Mouse (Mus musculus) E14TG2a.4 (cell line): Measurements from ENCODE around the gene Hid1.

Experiments
- H3K27me3 ChIP-seq: 2 replicates; pipeline ENCODE4 v1.6.1; 2014; ENCODE audit warnings: low read length, control low read depth; ENCODE audit not compliant: insufficient read depth
- H3K36me3 ChIP-seq: 2 replicates; pipeline ENCODE4 v1.6.1; 2014; ENCODE audit warnings: low read length, control low read depth; ENCODE audit not compliant: insufficient read depth
- H3K4me1 ChIP-seq: replicated peaks from 2 replicates; pipeline ENCODE4 v1.6.1; 2014; ENCODE audit warnings: low read depth, low read length, control low read depth
- H3K4me3 ChIP-seq: replicated peaks from 2 replicates; pipeline ENCODE4 v1.5.1; 2014; ENCODE audit warnings: mild to moderate bottlenecking, low read length
- H3K9me3 ChIP-seq: 2 replicates; pipeline ENCODE4 v1.6.1; 2014; ENCODE audit warnings: low read length, control low read depth
- CTCF ChIP-seq: conservative IDR thresholded peaks from 2 replicates; pipeline ENCODE4 v1.5.1; 2014; ENCODE audit warnings: low read length
- NANOG ChIP-seq: IDR thresholded peaks from 2 replicates; pipeline ENCODE4 v1.6.1; 2014; ENCODE audit warnings: borderline replicate concordance, low read length, mixed read lengths
- POU5F1 ChIP-seq: IDR thresholded peaks from 2 replicates; pipeline ENCODE4 v1.6.1; 2014; ENCODE audit warnings: low read length, borderline replicate concordance

The Hid1 gene

GRCm38 (mm10) chr11:115367395-115367944, at the start of gene Hid1:
Hid1 (minus strand) TSS chr11:115367756.
- Histone ChIP-seq H3K36me3 (no peaks in the 10 kb centered on the region), H3K9me3 (no peaks in the 10 kb centered on the region), H3K4me3 (peak within 1 kb of the TSS; percentile 83), H3K27me3 (peaks cover 79% of the 10 kb centered on the region), H3K4me1 (peaks cover 17% of the 10 kb centered on the region)
- TF ChIP-seq NANOG (no peak), CTCF (no peak), POU5F1 (no peak)

GRCm38 (mm10) chr11:115409556-115409955, 42.0 kb upstream of the Hid1 start:
- TF ChIP-seq CTCF (no peak), POU5F1 (no peak), NANOG (peak; percentile 78)
- peak overlapping the region; percentile 86 for H3K4me3 ChIP-seq
- peaks cover 61% of the 10 kb centered on the region for H3K36me3 ChIP-seq
- H3K4me1 ChIP-seq = peaks cover 85% of the 10 kb centered on the region
- H3K9me3 ChIP-seq = no peaks in the 10 kb centered on the region
- no peaks in the 10 kb centered on the region for H3K27me3 ChIP-seq

- Histone ChIP-seq H3K27me3 (no peaks in the 10 kb centered on the region), H3K36me3 (peaks cover 62% of the 10 kb centered on the region), H3K4me1 (peaks cover 82% of the 10 kb centered on the region), H3K4me3 (peak overlapping the region; percentile 86), H3K9me3 (no peaks in the 10 kb centered on the region)
- TF ChIP-seq NANOG = no peak
Measured at GRCm38 (mm10) chr11:115408266-115408920, 40.8 kb upstream of the Hid1 start.

- H3K27me3 ChIP-seq = no peaks in the 10 kb centered on the region
- TF ChIP-seq CTCF = no peak
- no peak for TF ChIP-seq POU5F1
- TF ChIP-seq NANOG = no peak
- no peaks in the 10 kb centered on the region for H3K9me3 ChIP-seq
- peaks cover 87% of the 10 kb centered on the region for H3K4me1 ChIP-seq
- H3K36me3 ChIP-seq = peaks cover 62% of the 10 kb centered on the region
- H3K4me3 ChIP-seq = 0 out of 2 replicates have a peak overlapping the region, but pooled peaks have one; percentile 7
Measured at GRCm38 (mm10) chr11:115406858-115407401, 39.4 kb upstream of the Hid1 start.

GRCm38 (mm10) chr11:115405723-115406122, 38.2 kb upstream of the Hid1 start:
- no peak overlapping the region for H3K4me3 ChIP-seq
- TF ChIP-seq CTCF (no peak), POU5F1 (no peak), NANOG (no peak)
- H3K27me3 ChIP-seq = no peaks in the 10 kb centered on the region
- H3K4me1 ChIP-seq = peaks cover 82% of the 10 kb centered on the region
- H3K9me3 ChIP-seq = no peaks in the 10 kb centered on the region
- H3K36me3 ChIP-seq = peaks cover 52% of the 10 kb centered on the region

- H3K27me3 ChIP-seq = no peaks in the 10 kb centered on the region
- peak within 1 kb of the TSS; percentile 87 for H3K4me3 ChIP-seq
- H3K9me3 ChIP-seq = no peaks in the 10 kb centered on the region
- peaks cover 41% of the 10 kb centered on the region for H3K36me3 ChIP-seq
- peaks cover 69% of the 10 kb centered on the region for H3K4me1 ChIP-seq
- TF ChIP-seq NANOG (no peak), POU5F1 (no peak), CTCF (no peak)
Measured at GRCm38 (mm10) chr11:115403338-115404124, 36.0 kb upstream of the Hid1 start, which contains the start of gene Mrpl58. Mrpl58 (plus strand) TSS chr11:115403752.

GRCm38 (mm10) chr11:115400630-115401391, 33.3 kb upstream of the Hid1 start:
- Histone ChIP-seq H3K4me3 (peak overlapping the region; percentile 51), H3K4me1 (peaks cover 52% of the 10 kb centered on the region), H3K9me3 (no peaks in the 10 kb centered on the region), H3K27me3 (no peaks in the 10 kb centered on the region), H3K36me3 (peaks cover 20% of the 10 kb centered on the region)
- TF ChIP-seq CTCF (no peak), NANOG (no peak), POU5F1 (no peak)
